Mouse (Mus musculus) MEL (cell line): ENCODE measurements around the gene Fam20b. TPM values are rescaled to one million over a fixed set of nuclear protein-coding genes. Genes with fewer than 3 reads are reported as not detected.

Experiments used
- DNase-seq: peaks from one replicate; pipeline ENCODE4 v3.0.0; 2011; ENCODE audit warnings: low read depth, low spot score
- H3K27ac ChIP-seq: 2 replicates; pipeline ENCODE4 v1.5.1; 2012; ENCODE audit warnings: low read depth, mild to moderate bottlenecking, control low read depth, low read length, moderate library complexity; ENCODE audit not compliant: control insufficient read depth
- H3K27me3 ChIP-seq, 2 experiments: fragments of 150-350 bp in 1 of 2; sonication (generic) in 1 of 2; 2 replicates each; pipeline ENCODE4 v1.6.1; 2012; ENCODE audit warnings: low read length in 2 of 2, mild to moderate bottlenecking in 2 of 2, improper control_type of control experiment in 1 of 2, moderate library complexity in 1 of 2; ENCODE audit not compliant: insufficient read depth in 2 of 2, control insufficient read depth in 1 of 2
- H3K36me3 ChIP-seq, 2 experiments: 2 replicates each; pipeline ENCODE4 v1.6.1; 2012 to 2014; ENCODE audit warnings: low read length in 2 of 2, improper control_type of control experiment in 1 of 2, inconsistent platforms in 1 of 2, mild to moderate bottlenecking in 1 of 2; ENCODE audit not compliant: insufficient read depth in 2 of 2, control insufficient read depth in 1 of 2
- H3K4me1 ChIP-seq, 2 experiments: fragments of 150-350 bp in 1 of 2; sonication (generic) in 1 of 2; 2 replicates each; pipeline ENCODE4 v1.6.1; 2012; ENCODE audit warnings: low read length in 2 of 2, improper control_type of control experiment in 1 of 2, mild to moderate bottlenecking in 1 of 2; ENCODE audit not compliant: insufficient read depth in 2 of 2, control insufficient read depth in 1 of 2
- H3K4me3 ChIP-seq, 2 experiments: fragments of 150-350 bp in 1 of 2; sonication (generic) in 1 of 2; 2 replicates each; pipeline ENCODE4 v1.5.1; 2012; ENCODE audit warnings: low read depth in 2 of 2, low read length in 2 of 2, mild to moderate bottlenecking in 2 of 2, moderate library complexity in 2 of 2, control low read depth in 1 of 2, improper control_type of control experiment in 1 of 2; ENCODE audit not compliant: control insufficient read depth in 1 of 2, insufficient read depth in 1 of 2
- H3K79me2 ChIP-seq: 2 replicates; pipeline ENCODE4 v1.6.1; 2012; ENCODE audit warnings: mild to moderate bottlenecking, low read length, moderate library complexity; ENCODE audit not compliant: control insufficient read depth, poor library complexity, insufficient read depth
- H3K9ac ChIP-seq: 2 replicates; pipeline ENCODE4 v1.6.1; 2012; ENCODE audit warnings: low read depth, mild to moderate bottlenecking, control low read depth, low read length, moderate library complexity; ENCODE audit not compliant: control insufficient read depth, poor library complexity, severe bottlenecking
- H3K9me3 ChIP-seq: fragments of 150-350 bp; sonication (generic); replicated peaks from 2 replicates; pipeline ENCODE4 v1.6.1; 2012; ENCODE audit warnings: mild to moderate bottlenecking, low read length, improper control_type of control experiment, moderate library complexity; ENCODE audit not compliant: insufficient read depth
- CHD1 ChIP-seq: IDR thresholded peaks from 2 replicates; pipeline ENCODE4 v1.6.1; 2012; ENCODE audit warnings: low read depth, mild to moderate bottlenecking, inconsistent platforms, low read length, improper control_type of control experiment
- CTCF ChIP-seq, 3 experiments: IDR thresholded peaks in 2 of 3; conservative IDR thresholded peaks in 1 of 3; 2 replicates each; pipeline ENCODE4 v1.5.1; 2011 to 2012; ENCODE audit warnings: low read length in 3 of 3, low read depth in 2 of 3, mild to moderate bottlenecking in 2 of 3, improper control_type of control experiment in 1 of 3, inconsistent platforms in 1 of 3, mixed read lengths in 1 of 3, moderate library complexity in 1 of 3; ENCODE audit not compliant: control insufficient read depth in 1 of 3, insufficient read depth in 1 of 3, poor library complexity in 1 of 3, severe bottlenecking in 1 of 3
- E2F4 ChIP-seq: IDR thresholded peaks from 2 replicates; pipeline ENCODE4 v1.6.1; 2011; ENCODE audit warnings: low read depth, low read length, improper control_type of control experiment, borderline replicate concordance
- ELF1 ChIP-seq: IDR thresholded peaks from 2 replicates; pipeline ENCODE4 v1.6.1; 2014; ENCODE audit warnings: low read depth, mild to moderate bottlenecking, inconsistent platforms, low read length, improper control_type of control experiment, moderate library complexity
- EP300 ChIP-seq, 2 experiments: IDR thresholded peaks; 2 replicates each; pipeline ENCODE4 v1.6.1; 2011; ENCODE audit warnings: improper control_type of control experiment in 2 of 2, low read length in 2 of 2, low read depth in 1 of 2, mild to moderate bottlenecking in 1 of 2
- GATA1 ChIP-seq: IDR thresholded peaks from 2 replicates; pipeline ENCODE4 v1.6.1; 2011; ENCODE audit warnings: low read depth, low read length, improper control_type of control experiment
- MAFK ChIP-seq: IDR thresholded peaks from 2 replicates; pipeline ENCODE4 v1.6.1; 2011; ENCODE audit warnings: low read depth, mild to moderate bottlenecking, low read length, improper control_type of control experiment, borderline replicate concordance
- MAZ ChIP-seq: IDR thresholded peaks from 2 replicates; pipeline ENCODE4 v1.6.1; 2012; ENCODE audit warnings: low read depth, mild to moderate bottlenecking, inconsistent platforms, low read length, improper control_type of control experiment
- MEF2A ChIP-seq: IDR thresholded peaks from 2 replicates; pipeline ENCODE4 v1.6.1; 2014; ENCODE audit warnings: low read depth, mild to moderate bottlenecking, inconsistent platforms, low read length, improper control_type of control experiment; ENCODE audit not compliant: poor library complexity, insufficient replicate concordance, severe bottlenecking; ENCODE audit errors: extremely low read depth
- MXI1 ChIP-seq: IDR thresholded peaks from 2 replicates; pipeline ENCODE4 v1.6.1; 2011; ENCODE audit warnings: mild to moderate bottlenecking, low read depth, low read length, improper control_type of control experiment
- NELFE ChIP-seq: IDR thresholded peaks from 2 replicates; pipeline ENCODE4 v1.6.1; 2011; ENCODE audit warnings: low read depth, low read length, improper control_type of control experiment
- NRF1 ChIP-seq: IDR thresholded peaks from 2 replicates; pipeline ENCODE4 v1.6.1; 2014; ENCODE audit warnings: low read depth, mild to moderate bottlenecking, inconsistent platforms, low read length, improper control_type of control experiment, moderate library complexity; ENCODE audit not compliant: poor library complexity, insufficient read depth, severe bottlenecking
- POLR2A ChIP-seq, 2 experiments: IDR thresholded peaks; 2 replicates each; pipeline ENCODE4 v1.6.1; 2011 to 2012; ENCODE audit warnings: low read length in 2 of 2, mild to moderate bottlenecking in 2 of 2, control low read depth in 1 of 2, improper control_type of control experiment in 1 of 2, low read depth in 1 of 2, moderate library complexity in 1 of 2; ENCODE audit not compliant: control insufficient read depth in 1 of 2, insufficient read depth in 1 of 2, poor library complexity in 1 of 2
- POLR2AphosphoS2 ChIP-seq: IDR thresholded peaks from 2 replicates; pipeline ENCODE4 v1.6.1; 2011; ENCODE audit warnings: low read length, improper control_type of control experiment
- POLR2AphosphoS5 ChIP-seq: IDR thresholded peaks from 2 replicates; pipeline ENCODE4 v1.6.1; 2012; ENCODE audit warnings: low read depth, borderline replicate concordance, mild to moderate bottlenecking, inconsistent platforms, low read length, moderate library complexity, mixed read lengths
- RCOR1 ChIP-seq: IDR thresholded peaks from 2 replicates; pipeline ENCODE4 v1.6.1; 2012; ENCODE audit warnings: low read depth, mild to moderate bottlenecking, inconsistent platforms, low read length, improper control_type of control experiment
- SIN3A ChIP-seq: IDR thresholded peaks from 2 replicates; pipeline ENCODE4 v1.6.1; 2012; ENCODE audit warnings: low read length, improper control_type of control experiment, inconsistent platforms
- SMC3 ChIP-seq: IDR thresholded peaks from 2 replicates; pipeline ENCODE4 v1.6.1; 2011; ENCODE audit warnings: low read depth, low read length, improper control_type of control experiment
- TCF12 ChIP-seq: IDR thresholded peaks from 2 replicates; pipeline ENCODE4 v1.6.1; 2014; ENCODE audit warnings: low read depth, mild to moderate bottlenecking, inconsistent platforms, low read length, improper control_type of control experiment, moderate library complexity
- ZC3H11A ChIP-seq: IDR thresholded peaks from 2 replicates; pipeline ENCODE4 v1.6.1; 2012; ENCODE audit warnings: low read depth, mild to moderate bottlenecking, inconsistent platforms, low read length, improper control_type of control experiment
- ZMIZ1 ChIP-seq: IDR thresholded peaks from 2 replicates; pipeline ENCODE4 v1.6.1; 2012; ENCODE audit warnings: low read depth, mild to moderate bottlenecking, inconsistent platforms, low read length, improper control_type of control experiment, moderate library complexity
- ZNF384 ChIP-seq: IDR thresholded peaks from 2 replicates; pipeline ENCODE4 v1.6.1; 2012; ENCODE audit warnings: low read depth, mild to moderate bottlenecking, inconsistent platforms, low read length, improper control_type of control experiment
- polyA plus RNA-seq, 2 experiments: library from polyadenylated mRNA; stranded (reverse) in 1 of 2; unstranded in 1 of 2; fragments of >175 nt in 1 of 2; fragments of >200 nt in 1 of 2; gene quantifications; 2 replicates each; pipeline versions ENCODE4 v1.2.1 to v1.2.4; 2012; ENCODE audit warnings: low replicate concordance in 2 of 2, low read depth in 1 of 2; ENCODE audit not compliant: insufficient read length in 2 of 2, insufficient read depth in 1 of 2, missing spikeins in 1 of 2
- total RNA-seq: library from RNA; depleted of rRNA; stranded (reverse); fragments of 300-350 nt; gene quantifications from 2 replicates; pipeline ENCODE4 v1.2.3, GENCODE M21; 2012

Gene Fam20b
- total and polyA plus RNA-seq, 3 experiments: 19.6 to 22.0 TPM; not detected in 1

DNA sequence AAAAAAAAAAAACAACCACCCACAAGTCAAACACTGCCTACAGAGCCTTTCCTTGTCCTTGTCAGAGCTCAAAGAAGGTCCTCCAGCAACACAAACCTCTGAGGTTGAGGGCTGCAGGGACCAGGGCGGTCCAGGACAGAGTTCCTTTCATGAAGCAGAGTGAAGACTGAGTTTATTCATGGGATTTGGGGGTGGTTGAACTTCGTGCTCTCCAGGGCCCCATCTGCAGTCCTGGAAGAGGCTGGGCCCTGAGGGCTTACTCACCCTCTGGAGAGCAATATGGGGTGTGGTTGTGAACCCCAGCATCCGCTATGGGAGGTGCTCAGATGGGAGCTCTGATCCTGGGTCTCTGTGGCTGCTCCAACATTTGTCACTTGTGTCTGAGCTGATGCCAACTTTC, 15.1 kb upstream of the Fam20b start:
- no peak for DNase-seq

GRCm38 (mm10) chr1:156733559-156733958, 14.7 kb upstream of the Fam20b start:
- Histone ChIP-seq H3K4me1 (peaks cover 7 to 9% of the 10 kb centered on the region in 2 experiments), H3K79me2 (no peaks in the 10 kb centered on the region), H3K4me3 (no peak overlapping the region)
- no peak for DNase-seq
- TF ChIP-seq TCF12: no peak
- no peak for TF ChIP-seq POLR2A (IDR thresholded peaks at IDR 0.05; ENCODE audit: control insufficient read depth in 1 of 2, insufficient read depth in 1 of 2, low read depth in 1 of 2, low read length in 2 of 2, poor library complexity in 1 of 2)
- no peak for TF ChIP-seq SIN3A
- TF ChIP-seq ELF1: no peak
- no peak for TF ChIP-seq MEF2A
- no peak for TF ChIP-seq MXI1
- no peak for TF ChIP-seq POLR2AphosphoS2
- no peak for TF ChIP-seq CHD1
- no peak for TF ChIP-seq MAFK
- no peak for TF ChIP-seq ZNF384
- TF ChIP-seq RCOR1: no peak
- no peak for TF ChIP-seq POLR2AphosphoS5
- no peak for TF ChIP-seq E2F4
- TF ChIP-seq GATA1: no peak
- no peak for TF ChIP-seq MAZ
- TF ChIP-seq, all 39 proteins: peak for 0
- H3K27ac ChIP-seq: no peak overlapping the region
- H3K9ac ChIP-seq: no peak overlapping the region
- H3K36me3 ChIP-seq: peaks cover 0 to 7% of the 10 kb centered on the region in 2 experiments; a peak in 2 of 4 replicates
- no peaks in the 10 kb centered on the region for H3K9me3 ChIP-seq
- no peaks in the 10 kb centered on the region; a peak in 1 of 4 replicates for H3K27me3 ChIP-seq

More for the DNA sequence above, 15.1 kb upstream of the Fam20b start:
- TF ChIP-seq CTCF (IDR thresholded peaks at IDR 0.05 in 2 of 3, conservative IDR thresholded peaks at IDR 0.05 in 1 of 3; ENCODE audit: control insufficient read depth in 1 of 3, insufficient read depth in 1 of 3, low read depth in 2 of 3, low read length in 3 of 3, poor library complexity in 1 of 3, severe bottlenecking in 1 of 3): no peak
- TF ChIP-seq SMC3: no peak
- TF ChIP-seq EP300 (IDR thresholded peaks at IDR 0.05; ENCODE audit: low read depth in 1 of 2, low read length in 2 of 2): no peak
- TF ChIP-seq POLR2A (IDR thresholded peaks at IDR 0.05; ENCODE audit: control insufficient read depth in 1 of 2, insufficient read depth in 1 of 2, low read depth in 1 of 2, low read length in 2 of 2, poor library complexity in 1 of 2): no peak
- no peak for TF ChIP-seq ZC3H11A
- no peak for TF ChIP-seq ZMIZ1
- TF ChIP-seq NELFE: no peak
- TF ChIP-seq MAZ: no peak
- no peak for TF ChIP-seq NRF1
- no peak overlapping the region for H3K9ac ChIP-seq
- H3K79me2 ChIP-seq: no peaks in the 10 kb centered on the region
- H3K4me1 ChIP-seq: peaks cover 7 to 9% of the 10 kb centered on the region in 2 experiments
- H3K27ac ChIP-seq: no peak overlapping the region
- H3K4me3 ChIP-seq: no peak overlapping the region
- H3K27me3 ChIP-seq: no peaks in the 10 kb centered on the region; a peak in 1 of 4 replicates
- H3K36me3 ChIP-seq: peaks cover 0 to 7% of the 10 kb centered on the region in 2 experiments; a peak in 2 of 4 replicates
- H3K9me3 ChIP-seq: no peaks in the 10 kb centered on the region
